Mouse (Mus musculus): ENCODE data around the gene Tlcd2. TPM values are rescaled to one million over a fixed set of nuclear protein-coding genes. Genes with fewer than 3 reads are reported as not detected.

The Tlcd2 gene
- under 1 TPM; 0.62 to 0.99 (median 0.82) TPM for total RNA-seq (2022)

DNA sequence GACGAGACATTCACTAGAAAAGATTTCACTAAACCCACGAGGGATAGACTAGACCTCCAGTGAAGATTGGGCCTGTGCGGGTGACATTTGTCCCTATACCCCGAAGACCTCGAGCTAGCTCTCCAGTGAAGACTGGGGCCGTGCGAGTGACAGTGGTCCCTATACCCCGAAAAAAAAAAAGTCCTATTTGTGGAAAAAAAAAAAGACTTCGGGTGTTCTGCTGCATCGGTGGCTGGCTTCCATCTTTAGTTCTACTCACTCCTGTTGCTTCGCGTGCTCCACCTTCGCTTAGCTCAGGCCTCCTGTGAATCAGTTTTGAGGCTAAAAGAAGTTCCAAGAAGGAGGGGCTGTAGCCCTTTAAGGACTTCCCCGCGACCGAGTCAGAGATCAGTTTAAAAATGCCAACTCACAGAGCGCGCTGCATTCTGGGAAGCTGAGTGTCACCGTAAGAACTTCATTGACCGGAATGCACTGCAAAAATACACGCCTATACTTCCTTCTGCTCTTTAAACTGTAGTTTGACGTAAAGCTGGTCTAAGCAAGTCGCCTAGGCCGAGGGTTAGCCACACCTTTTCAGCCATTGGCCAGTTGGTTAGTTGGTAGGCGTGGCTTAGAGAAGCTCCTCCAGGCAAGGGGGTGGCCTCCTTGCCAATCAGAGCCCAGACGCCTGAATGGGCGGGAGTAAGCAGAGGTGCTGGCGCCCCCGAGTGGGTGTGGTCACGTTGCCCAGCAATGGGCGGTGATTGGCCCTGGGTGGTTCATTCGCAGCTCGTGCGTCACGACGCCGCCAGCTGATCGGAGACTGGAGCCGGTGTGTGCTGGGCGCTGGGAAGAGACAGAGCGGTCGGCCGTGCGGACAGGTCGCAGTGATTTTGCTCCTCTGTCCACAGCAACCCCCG lies at the start of gene Tlcd2:
TSS of gene Tlcd2 (plus strand) at position 872 of the 899 bp plus-strand sequence.
- peak; percentile 91 to 100 for DNase-seq (ENCODE audit: low spot score in 2 of 2)

GRCm38 (mm10) chr11:75415096-75415495 lies 46.4 kb upstream of the Tlcd2 start:
- no peak for DNase-seq (ENCODE audit: low spot score in 2 of 2)

- no peak for DNase-seq (ENCODE audit: low spot score in 2 of 2)
These were observed 45.5 kb upstream of the Tlcd2 start for GRCm38 (mm10) chr11:75415994-75416393.

DNA sequence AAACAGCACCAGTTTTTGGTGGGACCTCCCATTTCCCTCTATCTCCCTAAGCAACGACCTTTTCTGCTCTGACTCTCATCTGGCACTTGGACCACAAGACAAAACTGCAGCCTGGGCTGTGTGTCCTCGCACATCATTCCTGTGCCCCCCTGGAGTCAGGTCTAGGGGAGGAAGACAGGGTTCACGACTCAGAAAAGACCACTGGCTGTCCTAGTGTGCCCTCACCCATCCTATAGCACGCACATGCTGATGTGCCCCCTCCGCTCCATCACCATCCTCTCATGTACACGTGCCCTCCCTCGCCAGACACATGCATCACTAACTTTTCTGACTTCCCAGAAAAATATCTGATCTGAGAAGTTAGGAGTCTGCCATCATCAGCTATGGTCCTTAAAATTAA lies 41.5 kb upstream of the Tlcd2 start:
- no peak for DNase-seq (ENCODE audit: low spot score in 2 of 2)

DNA sequence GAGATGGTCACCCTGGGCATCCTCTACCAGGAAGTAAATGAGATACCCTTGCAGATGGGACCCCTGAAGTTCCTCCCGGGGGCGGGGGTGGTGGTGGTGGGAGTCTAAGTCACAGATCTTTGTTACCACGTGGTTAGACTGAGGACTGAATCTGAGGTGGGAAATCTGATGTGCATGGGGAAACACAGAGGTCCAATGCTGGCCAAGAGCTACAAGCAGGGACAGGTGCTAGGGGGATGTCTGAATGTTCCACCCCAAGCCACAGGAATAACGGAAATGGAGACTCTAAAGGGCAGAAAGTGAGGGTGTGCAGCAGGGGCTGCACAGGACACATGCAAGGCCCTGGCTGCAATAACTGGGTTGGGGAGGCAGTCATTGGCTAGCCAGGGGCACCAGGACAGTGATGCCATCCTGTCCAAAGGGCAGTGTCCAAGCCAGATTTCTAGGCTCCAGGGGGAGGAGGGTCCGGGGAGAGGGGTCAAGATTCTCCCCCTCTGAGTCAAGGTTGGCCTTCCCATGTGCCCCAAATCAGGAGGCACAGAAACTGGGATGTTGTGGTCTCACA lies 40.6 kb upstream of the Tlcd2 start:
- DNase-seq (ENCODE audit: low spot score in 2 of 2), result no peak

DNA sequence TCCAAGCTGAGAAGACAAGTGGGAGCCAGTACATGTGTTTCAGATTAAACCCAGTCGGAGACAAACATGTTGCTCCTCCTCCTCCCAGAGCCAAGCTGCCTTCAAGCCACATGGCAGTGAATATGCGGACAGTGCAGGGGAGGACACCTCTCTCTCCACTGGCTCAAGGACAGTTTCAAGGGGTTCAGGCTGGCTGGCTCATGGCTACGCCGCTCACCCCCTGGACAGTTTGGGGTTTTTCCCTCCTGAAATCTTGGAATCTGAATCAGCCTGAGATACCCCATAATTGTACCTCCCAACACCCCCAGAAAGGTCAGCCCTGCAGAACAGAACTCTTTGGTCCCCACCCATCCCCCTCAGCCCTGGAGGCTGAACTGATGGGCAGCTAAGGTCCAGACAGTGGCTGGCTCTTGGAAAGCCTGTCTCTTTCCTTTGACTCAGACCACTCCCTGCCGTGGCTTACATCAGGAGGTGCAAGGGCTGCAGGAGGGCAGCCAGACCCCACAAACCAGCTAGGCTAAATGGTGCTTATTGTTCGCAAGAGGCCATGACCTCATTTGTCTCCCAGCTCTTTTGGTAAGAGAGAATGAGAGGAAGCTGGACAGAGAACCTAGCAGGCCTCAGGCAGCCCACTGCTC lies 40.0 kb upstream of the Tlcd2 start:
- DNase-seq (ENCODE audit: low spot score in 2 of 2), result no peak

DNA sequence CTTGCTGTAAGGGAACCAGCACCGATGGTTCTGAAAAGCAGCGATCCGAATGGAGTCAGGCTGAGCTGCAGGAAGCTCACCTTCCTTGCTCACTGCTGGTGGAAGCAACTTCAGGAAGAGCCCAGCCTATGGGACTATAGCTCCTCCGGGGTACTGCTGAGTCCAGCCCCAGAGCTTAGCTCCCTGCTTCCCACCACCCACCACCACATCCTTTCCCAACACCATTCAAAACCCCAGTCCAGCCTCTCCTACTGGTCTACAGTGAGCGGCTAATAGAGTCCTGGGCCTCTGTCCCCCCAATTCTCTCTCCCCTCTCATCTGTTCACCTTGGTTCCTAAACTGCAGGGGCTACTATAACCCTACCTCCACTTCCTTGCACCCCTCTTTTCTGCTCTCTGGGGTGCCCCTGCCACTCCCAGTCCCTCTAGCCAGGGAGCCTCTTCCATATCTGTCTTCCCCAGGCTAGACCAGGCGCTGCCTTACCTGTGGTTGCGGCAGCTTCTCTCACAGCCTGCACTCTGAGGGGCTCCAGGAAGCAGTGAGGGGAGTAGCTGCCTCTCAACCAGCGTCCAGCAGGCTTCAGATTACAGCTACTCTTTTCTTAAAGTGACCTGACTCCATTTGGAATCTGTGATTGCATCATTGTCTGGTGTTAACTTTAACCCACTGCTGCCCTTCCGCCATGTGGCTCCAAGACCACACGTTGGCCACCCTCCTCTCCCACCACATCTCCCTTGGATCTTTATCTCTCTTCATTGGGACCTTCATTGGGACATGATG lies 39.3 kb upstream of the Tlcd2 start, which contains the start of gene Serpinf1:
TSS of gene Serpinf1 (minus strand) at position 689 of the 780 bp plus-strand sequence.
- no peak for DNase-seq (ENCODE audit: low spot score in 2 of 2)

DNA sequence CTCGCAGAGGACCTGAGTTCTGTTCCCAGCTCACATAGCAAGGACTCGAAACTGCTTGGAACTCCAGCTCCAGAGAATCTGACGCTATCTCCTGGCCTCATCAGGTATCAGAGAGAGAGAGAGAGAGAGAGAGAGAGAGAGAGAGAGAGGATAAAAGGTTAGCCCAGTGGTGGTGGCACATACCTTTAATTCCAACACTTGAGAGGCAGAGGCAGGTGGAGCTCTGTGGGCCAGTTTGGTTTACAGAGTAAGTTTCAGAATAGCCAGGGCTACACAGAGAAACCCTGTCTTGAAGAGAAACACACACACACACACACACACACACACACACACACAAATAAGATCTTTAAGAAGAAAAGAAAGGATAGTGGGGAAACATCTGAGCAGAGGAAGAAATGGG lies 38.4 kb upstream of the Tlcd2 start:
- no peak for DNase-seq (ENCODE audit: low spot score in 2 of 2)

DNA sequence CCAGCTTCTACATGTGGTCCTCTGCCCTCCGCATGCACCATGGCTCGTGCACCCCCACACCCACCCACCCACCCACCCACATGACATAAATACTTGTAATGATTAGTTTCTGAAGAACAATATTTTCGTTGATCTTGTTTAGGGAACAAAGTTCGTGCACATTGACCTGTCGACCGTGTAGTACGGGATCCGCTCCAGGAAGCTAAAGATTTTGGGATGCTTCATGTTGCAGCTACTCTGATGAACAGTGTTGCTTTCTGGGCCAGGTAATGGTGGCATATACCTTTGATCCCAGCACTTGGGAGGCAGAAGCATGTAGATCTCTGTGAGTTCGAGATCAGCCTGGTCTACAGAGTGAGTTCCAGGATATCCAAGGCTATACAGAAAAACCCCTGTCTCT lies 37.5 kb upstream of the Tlcd2 start:
- DNase-seq (ENCODE audit: low spot score in 2 of 2), result no peak

DNA sequence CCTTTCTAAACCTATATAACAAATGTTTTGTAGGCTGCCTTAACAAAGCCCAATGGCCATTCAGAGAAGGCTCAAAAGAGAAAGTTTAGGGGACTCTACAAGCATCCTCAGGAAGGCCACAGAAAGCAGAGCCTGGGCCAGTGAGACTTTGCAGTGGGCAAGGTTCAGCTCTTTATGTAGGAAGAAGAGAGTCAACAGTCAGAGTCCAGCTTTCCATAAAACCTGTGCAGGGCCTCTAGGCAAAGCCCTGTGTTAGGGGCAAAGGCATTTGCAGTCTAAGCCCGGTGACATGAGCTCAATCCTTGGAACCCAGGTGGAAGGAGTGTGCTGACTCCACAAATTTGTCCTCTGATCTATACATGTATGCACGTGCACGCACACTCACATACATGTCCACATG lies 37.1 kb upstream of the Tlcd2 start:
- no peak for DNase-seq (ENCODE audit: low spot score in 2 of 2)

DNA sequence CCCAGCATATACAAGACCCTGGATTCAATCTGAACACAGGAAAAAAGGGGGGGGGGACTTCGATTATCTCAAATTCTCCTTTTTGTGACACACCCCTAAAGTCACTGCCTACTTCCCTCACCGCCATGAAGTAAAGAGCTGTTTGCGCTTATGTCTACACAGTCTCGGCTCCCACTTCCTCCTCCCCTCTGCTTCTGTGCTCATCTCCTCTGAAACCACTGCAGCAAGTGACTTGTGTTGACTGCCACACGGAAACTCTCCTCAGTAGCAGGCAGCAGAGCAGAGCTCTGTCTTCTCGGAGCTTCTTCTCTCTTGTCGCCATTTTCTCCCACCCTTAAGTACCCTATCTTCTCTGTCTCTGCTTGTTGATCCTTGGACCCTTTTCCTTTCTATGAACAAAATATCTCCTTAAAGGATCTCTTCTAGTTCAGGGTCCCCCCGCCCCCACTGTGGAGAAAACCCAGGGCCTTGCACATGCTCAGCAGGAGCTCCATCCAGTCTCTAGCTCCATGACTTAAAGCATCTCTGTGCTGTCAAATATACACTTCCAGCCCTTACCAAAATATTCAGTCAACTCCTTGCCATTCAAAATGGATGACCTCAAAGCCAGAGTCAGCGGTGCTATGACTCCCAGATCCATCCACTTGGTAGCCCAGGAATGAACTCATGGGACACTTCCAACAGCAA lies 32.4 kb upstream of the Tlcd2 start:
- DNase-seq (ENCODE audit: low spot score in 2 of 2), result no peak

- peak in 1 of 2 experiments; percentile 86 for DNase-seq (ENCODE audit: low spot score in 2 of 2)
These were observed 30.2 kb upstream of the Tlcd2 start for GRCm38 (mm10) chr11:75431307-75431706.

- no peak for DNase-seq (ENCODE audit: low spot score in 2 of 2)
These were observed 27.4 kb upstream of the Tlcd2 start for GRCm38 (mm10) chr11:75434138-75434537.

GRCm38 (mm10) chr11:75438194-75438593 lies 23.3 kb upstream of the Tlcd2 start:
- no peak for DNase-seq (ENCODE audit: low spot score in 2 of 2)

GRCm38 (mm10) chr11:75438804-75439203 lies 22.7 kb upstream of the Tlcd2 start:
- DNase-seq (ENCODE audit: low spot score in 2 of 2), result no peak

DNA sequence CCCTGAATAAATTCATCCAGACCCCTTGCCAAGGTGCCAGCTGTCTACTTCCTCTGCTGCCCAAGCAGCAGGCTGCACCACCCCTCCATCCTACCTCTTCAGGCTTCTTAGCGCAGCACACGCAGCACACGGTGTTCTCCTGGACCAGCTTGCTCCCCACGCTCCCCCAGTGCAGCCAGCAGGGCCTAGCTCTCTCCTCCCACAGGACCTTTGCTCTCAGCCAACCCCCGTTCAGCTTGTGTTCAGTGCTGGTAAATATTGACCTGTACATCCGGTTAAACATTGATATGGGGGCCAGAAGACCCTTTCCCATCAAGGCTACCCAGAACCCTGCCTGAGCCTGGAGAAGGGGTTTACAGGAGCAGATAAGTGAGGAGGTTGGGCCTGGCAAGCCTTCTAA lies 22.2 kb upstream of the Tlcd2 start, which contains the start of gene Serpinf2:
TSS of gene Serpinf2 (minus strand) at position 229 of the 400 bp plus-strand sequence.
- DNase-seq (ENCODE audit: low spot score in 2 of 2), result no peak

DNA sequence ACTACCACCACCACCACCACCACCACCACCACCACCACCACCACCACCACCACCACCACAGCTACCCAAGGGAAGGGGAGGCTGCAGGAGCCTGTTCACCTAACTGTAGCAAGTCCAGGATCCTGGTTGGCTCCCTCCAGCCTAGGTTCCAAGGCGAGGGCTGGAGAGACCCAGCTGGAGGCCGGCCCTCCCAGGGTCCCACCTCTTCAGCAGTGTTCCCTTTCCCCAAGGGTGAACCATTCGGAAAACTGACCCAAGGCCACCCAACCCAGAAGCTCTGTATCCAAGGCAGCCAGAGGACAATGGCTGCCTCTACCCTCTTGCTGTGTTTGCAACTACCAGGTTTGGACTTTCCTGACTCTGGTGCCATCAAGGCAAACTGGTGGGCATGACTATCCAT lies 21.6 kb upstream of the Tlcd2 start:
- DNase-seq (ENCODE audit: low spot score in 2 of 2), result no peak

DNA sequence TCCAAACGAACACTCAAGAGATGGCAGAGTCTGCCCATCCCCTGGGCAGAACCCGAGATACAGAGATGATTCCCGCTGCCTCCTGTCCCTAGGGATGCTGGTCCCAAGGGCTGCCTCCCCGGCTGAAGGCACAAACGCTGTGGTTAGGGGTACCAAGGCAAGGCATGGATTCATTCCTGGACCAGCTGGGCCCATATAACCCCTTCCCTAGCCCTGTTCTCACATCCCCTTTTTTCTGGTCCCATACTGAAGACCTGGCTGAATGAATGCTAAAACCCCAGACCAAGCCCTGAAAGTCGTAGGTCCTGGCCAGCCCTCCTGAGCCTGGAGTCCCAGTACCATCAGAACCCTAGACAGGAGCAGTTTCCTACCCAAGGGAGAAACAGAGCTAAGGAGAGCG lies 20.5 kb upstream of the Tlcd2 start:
- DNase-seq (ENCODE audit: low spot score in 2 of 2), result no peak

GRCm38 (mm10) chr11:75441601-75442000 lies 19.9 kb upstream of the Tlcd2 start:
- no peak for DNase-seq (ENCODE audit: low spot score in 2 of 2)

- no peak for DNase-seq (ENCODE audit: low spot score in 2 of 2)
These were observed 17.8 kb upstream of the Tlcd2 start for GRCm38 (mm10) chr11:75443711-75444110.

DNA sequence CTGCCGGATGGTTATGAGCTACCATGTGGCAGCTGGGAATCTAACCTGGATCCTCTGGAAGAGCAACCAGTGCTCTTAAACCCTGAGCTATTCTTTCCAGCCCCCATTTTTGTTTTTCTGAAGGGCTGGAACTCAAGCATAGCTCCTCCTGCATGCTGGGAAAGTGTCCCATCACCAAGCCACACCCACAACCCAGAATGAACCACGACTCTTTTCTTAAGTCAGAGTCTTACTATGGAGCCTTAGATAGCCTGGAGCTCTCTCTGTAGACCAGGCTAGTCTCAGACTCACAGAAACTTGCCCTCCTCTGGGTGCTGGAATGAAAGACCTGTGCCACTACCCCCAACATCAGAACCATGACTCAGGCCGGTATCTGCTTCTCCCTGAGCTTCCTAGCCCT lies 12.9 kb upstream of the Tlcd2 start:
- no peak for DNase-seq (ENCODE audit: low spot score in 2 of 2)
